Comparison of ENCODE assay signal across 14 mouse cellular contexts in genomic region chr4:48578399-48578798, GRCm38 (mm10). TPM values are rescaled to one million over a fixed set of nuclear protein-coding genes. Genes with fewer than 3 reads are reported as not detected.
DNase-seq lines count a peak whose midpoint lies in the region; ATAC-seq and TF ChIP-seq lines count a peak whose summit lies in the region.
"Had no signal": no experiment of that assay in that cellular context is flagged by ENCODE, and none has a peak within 500 bp of the region (broad histone marks: within the 10 kb centered on the region; RNA-seq: fewer than 3 reads in every experiment).

No protein-coding gene starts in this region.

- no peak overlapping the region for H3K9ac ChIP-seq in kidney, embryonic 16.5 days (replicated peaks; ENCODE audit: low read length)
- H3K9ac ChIP-seq in forebrain, embryonic 16.5 days (replicated peaks; ENCODE audit: low read depth, low read length): no peak overlapping the region

- TF ChIP-seq CTCF in kidney, adult 2 months (conservative IDR thresholded peaks at IDR 0.05; ENCODE audit: insufficient read depth, insufficient read length, low read depth, low read length): no peak

- no peaks in the 10 kb centered on the region for H3K27me3 ChIP-seq in kidney, adult 2 months (replicated peaks; ENCODE audit: control insufficient read depth, insufficient read depth, low read length)
- no peaks in the 10 kb centered on the region for H3K27me3 ChIP-seq in kidney, embryonic 16.5 days (ENCODE audit: insufficient read depth, low read length)
- H3K27me3 ChIP-seq in forebrain, embryonic 16.5 days (replicated peaks; ENCODE audit: control insufficient read depth, insufficient read depth, low read length): no peaks in the 10 kb centered on the region

- H3K36me3 ChIP-seq in kidney, adult 2 months (ENCODE audit: control insufficient read depth, insufficient read depth, low read length): no peaks in the 10 kb centered on the region
- no peaks in the 10 kb centered on the region for H3K36me3 ChIP-seq in kidney, embryonic 16.5 days (ENCODE audit: insufficient read depth, low read length)
- H3K36me3 ChIP-seq in forebrain, embryonic 16.5 days (ENCODE audit: control insufficient read depth, insufficient read depth): no peaks in the 10 kb centered on the region

- ATAC-seq in kidney, embryonic 16.5 days (ENCODE audit: low FRiP score, low TSS enrichment): no peak
- ATAC-seq in forebrain, embryonic 16.5 days: 0 out of 2 replicates have a peak, but pooled peaks have one; percentile 13
- ATAC-seq in frontal cortex, adult (ENCODE audit: low TSS enrichment): no peak

- H3K4me2 ChIP-seq in kidney, embryonic 16.5 days (replicated peaks; ENCODE audit: low read depth, low read length): no peak overlapping the region
- H3K4me2 ChIP-seq in forebrain, embryonic 16.5 days (ENCODE audit: low read length): no peak overlapping the region

- H3K4me3 ChIP-seq in kidney, adult 2 months (ENCODE audit: insufficient read depth, low read depth, low read length): no peak overlapping the region
- H3K4me3 ChIP-seq in kidney, embryonic 16.5 days (ENCODE audit: low read length): no peak overlapping the region
- no peak overlapping the region for H3K4me3 ChIP-seq in forebrain, embryonic 16.5 days (replicated peaks; ENCODE audit: low read length)
- H3K4me3 ChIP-seq: gastrocnemius, adult 2 months had no signal

- no peak overlapping the region for H3K27ac ChIP-seq in kidney, adult 2 months (ENCODE audit: insufficient read depth, low read depth, low read length)
- H3K27ac ChIP-seq in kidney, embryonic 16.5 days (ENCODE audit: low read length): no peak overlapping the region
- H3K27ac ChIP-seq in forebrain, embryonic 16.5 days (ENCODE audit: low read length): 0 out of 2 replicates have a peak overlapping the region, but pooled peaks have one; percentile 14
- H3K27ac ChIP-seq: gastrocnemius, adult 2 months; macrophage had no signal

- peak; percentile 46 to 59 for DNase-seq in cerebellum, postnatal 10 days
- no peak for DNase-seq in cerebellum, adult 11-12 months
- peak; percentile 2 for DNase-seq in kidney, adult 2 months
- peak; percentile 24 for DNase-seq in lung, postnatal 25 days (ENCODE audit: low spot score)
- DNase-seq: B cell, adult 2 months; gastrocnemius, adult 2 months; kidney, adult 9 months; midbrain, embryonic 14.5 days; thymus, postnatal 25 days had no signal

- 49% methylated on average over 4 of the region's 4 CpGs for WGBS in kidney, adult 2 months
- 51% methylated on average over 4 of the region's 4 CpGs for WGBS in kidney, embryonic 16.5 days
- 39% methylated on average over 4 of the region's 4 CpGs for WGBS in forebrain, embryonic 16.5 days

- no peak for TF ChIP-seq POLR2A in kidney, adult 2 months (IDR thresholded peaks at IDR 0.05; ENCODE audit: low read depth, low read length)

- no peaks in the 10 kb centered on the region for H3K9me3 ChIP-seq in kidney, embryonic 16.5 days (ENCODE audit: low read length)
- H3K9me3 ChIP-seq in forebrain, embryonic 16.5 days (ENCODE audit: control insufficient read depth, low read length): no peaks in the 10 kb centered on the region

- H3K4me1 ChIP-seq in kidney, adult 2 months (ENCODE audit: control insufficient read depth, insufficient read depth, low read length): no peaks in the 10 kb centered on the region
- H3K4me1 ChIP-seq in kidney, embryonic 16.5 days (ENCODE audit: insufficient read depth, low read length): no peaks in the 10 kb centered on the region
- peaks cover 10% of the 10 kb centered on the region for H3K4me1 ChIP-seq in forebrain, embryonic 16.5 days (replicated peaks; ENCODE audit: control insufficient read depth, insufficient read depth, low read length)

RNA-seq across cellular contexts. Expression of gene Tmeff1, which starts 6.6 kb away (rescaled TPM):
- 0.88 and 1.3 TPM in 2 replicates for polyA plus RNA-seq in kidney, adult 2 months (2012; rRNA removed)
- 10.4 and 19.8 TPM in 2 replicates for polyA plus RNA-seq in kidney, embryonic 16.5 days (2015; fragmentation: Nextera tagmentation; extraction: Ambion mirVana)
- polyA plus RNA-seq in forebrain, embryonic 16.5 days (2015; fragmentation: Nextera tagmentation; extraction: Ambion mirVana): 205 and 213 TPM in 2 replicates
- polyA plus RNA-seq: liver, adult 2 months; macrophage had no signal

RNA-seq across cellular contexts. Expression of gene Msantd3, which starts 38.7 kb away (rescaled TPM):
- 3.8 and 4.6 TPM in 2 replicates for polyA plus RNA-seq in kidney, adult 2 months (2012; rRNA removed)
- polyA plus RNA-seq in kidney, embryonic 16.5 days (2015; fragmentation: Nextera tagmentation; extraction: Ambion mirVana): 28.8 and 29.5 TPM in 2 replicates
- 38.6 and 45.5 TPM in 2 replicates for polyA plus RNA-seq in forebrain, embryonic 16.5 days (2015; fragmentation: Nextera tagmentation; extraction: Ambion mirVana)
